Comparison of ENCODE assay signal across 9 mouse cellular contexts in genomic region chr10:41004044-41004689, GRCm38 (mm10).
DNase-seq lines count a peak whose midpoint lies in the region; ATAC-seq and TF ChIP-seq lines count a peak whose summit lies in the region.
"Had no signal": no experiment of that assay in that cellular context is flagged by ENCODE, and none has a peak within 500 bp of the region (broad histone marks: within the 10 kb centered on the region; RNA-seq: fewer than 3 reads in every experiment).

No protein-coding gene starts in this region.

- WGBS in intestine, postnatal 0 days = 30% methylated on average over 7 of the region's 7 CpGs
- 28% methylated on average over 7 of the region's 7 CpGs for WGBS in midbrain, embryonic 10.5 days

- no peak overlapping the region for H3K27ac ChIP-seq in intestine, postnatal 0 days (ENCODE audit: low read depth, low read length)
- H3K27ac ChIP-seq in midbrain, embryonic 10.5 days (replicated peaks) = no peak overlapping the region
- H3K27ac ChIP-seq: stomach, embryonic 15.5 days had no signal

- TF ChIP-seq CTCF in intestine, postnatal 0 days (IDR thresholded peaks at IDR 0.05; ENCODE audit: low read depth) = peak; percentile 94

- intact Hi-C loops in heart, postnatal 25 days (cut with DNase I) = loop anchor here (5.0 to 10.0 kb wide), 3 partner anchors 278 to 681 kb away; no protein-coding TSS in a partner anchor
- intact Hi-C loops in left cerebral cortex, postnatal 14 days (cut with DNase I) = loop anchor here (5.0 to 10.0 kb wide), 4 partner anchors 268 to 681 kb away; no protein-coding TSS in a partner anchor

- H3K36me3 ChIP-seq in intestine, postnatal 0 days (ENCODE audit: control insufficient read depth, insufficient read depth) = no peaks in the 10 kb centered on the region
- H3K36me3 ChIP-seq in midbrain, embryonic 10.5 days = no peaks in the 10 kb centered on the region
- H3K36me3 ChIP-seq: stomach, embryonic 15.5 days had no signal

- no peak overlapping the region for H3K4me2 ChIP-seq in intestine, postnatal 0 days (replicated peaks; ENCODE audit: low read depth)
- H3K4me2 ChIP-seq: stomach, embryonic 15.5 days had no signal

- no peak overlapping the region for H3K9ac ChIP-seq in intestine, postnatal 0 days (ENCODE audit: low read depth, low read length)
- H3K9ac ChIP-seq: stomach, embryonic 15.5 days had no signal

- no peaks in the 10 kb centered on the region for H3K9me3 ChIP-seq in intestine, postnatal 0 days (ENCODE audit: control insufficient read depth)
- H3K9me3 ChIP-seq in midbrain, embryonic 10.5 days (replicated peaks) = no peaks in the 10 kb centered on the region
- H3K9me3 ChIP-seq: stomach, embryonic 15.5 days had no signal

- peak; percentile 64 for ATAC-seq in intestine, postnatal 0 days

- H3K27me3 ChIP-seq in intestine, postnatal 0 days (replicated peaks; ENCODE audit: control insufficient read depth, insufficient read depth, low read length) = no peaks in the 10 kb centered on the region
- no peaks in the 10 kb centered on the region for H3K27me3 ChIP-seq in midbrain, embryonic 10.5 days (ENCODE audit: low read depth, poor library complexity, severe bottlenecking)
- H3K27me3 ChIP-seq: stomach, embryonic 15.5 days had no signal

- no peak overlapping the region for H3K4me3 ChIP-seq in intestine, postnatal 0 days (ENCODE audit: low read depth, low read length)
- no peak overlapping the region for H3K4me3 ChIP-seq in midbrain, embryonic 10.5 days
- H3K4me3 ChIP-seq: stomach, embryonic 15.5 days had no signal

- peak; percentile 89 for DNase-seq in heart, adult 11 months
- no peak for DNase-seq in heart, postnatal 25 days (ENCODE audit: low spot score)
- peak; percentile 92 for DNase-seq in embryo, embryonic 11 days
- DNase-seq in gastrocnemius, postnatal 25 days = peak; percentile 59
- peak; percentile 77 to 79 for DNase-seq in left cerebral cortex, postnatal 14 days (ENCODE audit: low spot score in 2 of 2)
- DNase-seq in midbrain, embryonic 10.5 days (ENCODE audit: low spot score) = peak; percentile 76
- peak; percentile 49 for DNase-seq in spleen, adult 12 weeks (ENCODE audit: low spot score)

- H3K4me1 ChIP-seq in intestine, postnatal 0 days (replicated peaks; ENCODE audit: control insufficient read depth, insufficient read depth, low read length) = no peaks in the 10 kb centered on the region
- H3K4me1 ChIP-seq in midbrain, embryonic 10.5 days = no peaks in the 10 kb centered on the region; the same call in 1 of the 2 replicates
- H3K4me1 ChIP-seq: stomach, embryonic 15.5 days had no signal
